Mouse (Mus musculus): Measurements from ENCODE around the gene Fyco1. TPM values are rescaled to one million over a fixed set of nuclear protein-coding genes. Genes with fewer than 3 reads are reported as not detected.

Fyco1 gene
- polyA plus RNA-seq, 1 experiment from 2014 or later = 3.8 TPM

Other genes with a start within 250 kb of the Fyco1 start
- gene Slc6a20b, start 219.3 kb downstream of the Fyco1 start, polyA plus RNA-seq (2015; fragmentation: Nextera tagmentation; extraction: Ambion mirVana) = 0.24 and 0.31 TPM in 2 replicates
- 0.16 and 0.26 TPM in 2 replicates for gene Ccr9, start 173.5 kb downstream of the Fyco1 start, polyA plus RNA-seq (2015; fragmentation: Nextera tagmentation; extraction: Ambion mirVana)
- gene Slc6a20a, start 173.0 kb downstream of the Fyco1 start, polyA plus RNA-seq (2015; fragmentation: Nextera tagmentation; extraction: Ambion mirVana) = 3.6 and 3.7 TPM in 2 replicates
- gene Lztfl1, start 134.2 kb downstream of the Fyco1 start, polyA plus RNA-seq (2015; fragmentation: Nextera tagmentation; extraction: Ambion mirVana) = 16.4 and 17.4 TPM in 2 replicates
- 0.08 and 0.22 TPM in 2 replicates for gene Cxcr6, start 45.4 kb downstream of the Fyco1 start, polyA plus RNA-seq (2015; fragmentation: Nextera tagmentation; extraction: Ambion mirVana)
- 0.03 TPM in 1 of 2 replicates, not detected in the other for gene Xcr1, start 10.1 kb upstream of the Fyco1 start, polyA plus RNA-seq (2015; fragmentation: Nextera tagmentation; extraction: Ambion mirVana)
- gene Ccr1, start 116.8 kb upstream of the Fyco1 start, polyA plus RNA-seq (2015; fragmentation: Nextera tagmentation; extraction: Ambion mirVana) = 3.2 and 3.3 TPM in 2 replicates
- not detected in 2 replicates for gene Ccr1l1, start 126.5 kb upstream of the Fyco1 start, polyA plus RNA-seq (2015; fragmentation: Nextera tagmentation; extraction: Ambion mirVana)
- gene Ccr3, start 170.1 kb upstream of the Fyco1 start, polyA plus RNA-seq (2015; fragmentation: Nextera tagmentation; extraction: Ambion mirVana) = 0.16 and 0.18 TPM in 2 replicates

Measured in liver, embryonic 15.5 days (tissue).